Mouse (Mus musculus): ENCODE data around the gene Zpr1.
A peak's percentile ranks its signal among the peaks of the same experiment; 100 is the strongest.
"Not testable (repeated sequence)": the region's sequence is repeated elsewhere in the genome, so short reads cannot be mapped to it uniquely, and the experiment has no call there.

Zpr1 gene

DNA sequence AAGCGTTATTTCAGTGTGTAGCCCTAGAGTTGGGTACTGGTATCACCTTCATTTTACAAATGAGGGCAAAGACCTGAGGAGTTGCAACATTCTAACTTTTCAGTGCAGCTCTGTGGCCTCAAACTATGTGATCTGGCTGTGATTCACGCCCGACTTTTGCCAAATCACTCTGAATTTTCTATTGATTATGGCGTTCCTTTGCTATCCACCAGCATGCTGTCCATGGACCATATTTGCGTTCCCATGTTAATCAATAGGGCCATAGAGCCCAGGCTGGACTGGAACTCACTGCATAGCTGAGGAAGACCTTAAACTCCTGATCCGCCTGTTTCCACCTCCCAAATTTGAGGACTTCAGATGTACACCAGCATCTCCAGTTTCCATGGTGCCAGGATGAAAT lies 13.8 kb upstream of the Zpr1 start:
- no peak for DNase-seq (ENCODE audit: low read depth, low spot score)

DNA sequence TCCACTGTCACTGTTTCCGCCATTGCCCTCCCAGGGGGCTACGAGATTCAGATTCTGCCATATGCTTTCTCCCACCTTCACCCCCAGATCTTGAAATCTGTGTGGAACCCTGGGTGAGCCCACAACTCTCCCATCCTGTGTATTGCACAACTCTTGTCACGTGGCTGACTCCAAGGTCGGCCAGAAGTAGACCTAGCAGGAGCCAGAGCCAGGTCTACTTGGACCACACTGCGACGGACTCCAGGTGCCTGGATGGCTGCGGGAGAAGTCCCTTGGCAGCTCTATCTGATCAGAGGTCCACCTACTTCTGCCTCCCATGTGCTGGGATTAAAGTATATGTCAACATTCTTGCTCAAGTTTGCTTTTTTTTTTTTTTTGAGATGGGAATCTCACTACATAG lies 11.7 kb upstream of the Zpr1 start:
- no peak for DNase-seq (ENCODE audit: low read depth, low spot score)

- DNase-seq (ENCODE audit: low read depth, low spot score): no peak
Measured at GRCm38 (mm10) chr9:46268343-46268873, 4.5 kb upstream of the Zpr1 start, which contains the start of gene Apoa5. TSS of gene Apoa5 (plus strand) at chr9:46268633.

DNA sequence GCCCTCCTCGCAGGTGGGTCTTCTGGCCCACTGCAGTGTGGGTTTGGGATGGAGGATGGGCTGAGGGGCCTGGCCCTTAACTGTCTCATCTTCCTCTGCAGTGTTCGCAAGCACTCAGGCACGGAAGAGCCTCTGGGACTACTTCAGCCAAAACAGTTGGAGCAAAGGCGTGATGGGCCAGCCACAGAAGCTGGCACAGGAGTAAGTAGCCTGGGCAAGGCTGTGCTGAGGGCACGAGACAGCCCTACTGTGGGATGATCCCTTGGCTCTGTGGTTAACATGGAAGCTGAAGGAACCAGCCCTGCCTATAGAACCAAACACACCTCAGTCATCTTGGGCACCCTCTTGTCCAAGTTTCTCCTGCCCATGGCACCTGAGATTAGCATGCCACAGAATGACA lies 3.7 kb upstream of the Zpr1 start:
- DNase-seq (ENCODE audit: low read depth, low spot score): no peak

- DNase-seq (ENCODE audit: low read depth, low spot score): no peak
Measured at GRCm38 (mm10) chr9:46270782-46271181, 2.1 kb upstream of the Zpr1 start.

GRCm38 (mm10) chr9:46272070-46272469 lies 794 bp upstream of the Zpr1 start:
- no peak for DNase-seq (ENCODE audit: low read depth, low spot score)

GRCm38 (mm10) chr9:46274494-46274893 lies 1.6 kb downstream of the Zpr1 start:
- DNase-seq (ENCODE audit: low read depth, low spot score): no peak

- peak; percentile 80 for DNase-seq (ENCODE audit: low read depth, low spot score)
Measured at GRCm38 (mm10) chr9:46282631-46283436, 10.0 kb downstream of the Zpr1 start, which contains the start of gene Bud13. TSS of gene Bud13 (plus strand) at chr9:46283008.

GRCm38 (mm10) chr9:46298381-46298780 lies 25.5 kb downstream of the Zpr1 start:
- DNase-seq (ENCODE audit: low read depth, low spot score): no peak

DNA sequence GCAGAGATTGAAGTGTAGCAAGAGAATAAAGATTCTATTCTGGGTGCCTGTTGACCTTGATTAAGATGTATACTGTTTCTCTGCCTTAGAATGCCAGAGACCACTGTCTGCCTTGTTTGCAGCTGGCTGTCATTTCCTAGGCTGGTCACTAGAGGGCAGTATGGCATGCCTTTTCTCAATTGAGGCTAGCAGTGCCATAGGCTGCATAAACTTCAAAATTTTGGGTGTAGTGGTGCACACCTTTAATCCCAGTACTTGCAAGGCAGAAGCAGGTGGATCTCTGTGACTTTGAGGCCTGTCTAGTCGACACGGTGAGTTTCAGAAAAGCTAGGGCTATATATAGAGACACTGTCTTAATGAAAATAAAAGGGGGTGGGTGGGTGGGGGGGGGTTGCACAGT lies 29.3 kb downstream of the Zpr1 start:
- no peak for DNase-seq (ENCODE audit: low read depth, low spot score)

DNA sequence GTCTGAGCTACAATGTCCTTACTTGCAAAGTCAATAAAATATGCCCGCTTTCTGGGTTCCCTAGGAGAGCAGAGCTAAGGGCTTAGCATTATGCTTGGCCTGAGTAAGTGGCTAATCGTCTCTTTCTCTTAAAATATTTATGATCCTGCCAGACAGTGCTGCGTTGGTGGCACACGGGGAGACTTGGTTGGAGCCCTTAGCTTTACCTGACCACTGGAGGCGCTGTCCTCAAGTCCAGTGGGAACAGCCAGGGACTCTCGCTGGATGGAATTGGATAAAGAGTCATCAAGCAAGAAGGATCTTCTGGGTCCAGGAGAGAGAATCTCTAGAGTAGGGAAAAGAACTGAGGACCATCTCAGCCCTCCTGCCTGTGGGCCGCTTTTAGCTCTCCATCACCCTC lies 36.3 kb downstream of the Zpr1 start:
- DNase-seq (ENCODE audit: low read depth, low spot score): no peak

DNA sequence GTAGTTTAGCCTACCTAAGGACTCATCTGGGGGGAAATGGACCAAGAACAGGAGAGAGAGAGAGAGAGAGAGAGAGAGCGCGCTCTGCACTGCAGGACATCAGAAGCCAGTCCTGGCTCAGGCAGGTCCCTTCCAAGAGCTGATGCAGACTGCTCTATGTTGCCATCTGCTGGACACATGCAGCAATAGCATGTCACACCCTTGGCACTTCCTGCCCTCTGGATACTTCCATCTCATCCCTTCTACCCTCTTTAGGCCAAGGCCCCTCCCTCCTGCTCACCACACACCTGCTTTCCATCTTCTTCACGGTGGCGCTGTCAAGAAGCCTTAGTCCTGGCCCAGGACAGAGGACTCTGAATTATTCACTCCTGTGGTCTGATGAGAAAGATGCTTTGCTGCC lies 41.6 kb downstream of the Zpr1 start:
- DNase-seq (ENCODE audit: low read depth, low spot score): no peak

DNA sequence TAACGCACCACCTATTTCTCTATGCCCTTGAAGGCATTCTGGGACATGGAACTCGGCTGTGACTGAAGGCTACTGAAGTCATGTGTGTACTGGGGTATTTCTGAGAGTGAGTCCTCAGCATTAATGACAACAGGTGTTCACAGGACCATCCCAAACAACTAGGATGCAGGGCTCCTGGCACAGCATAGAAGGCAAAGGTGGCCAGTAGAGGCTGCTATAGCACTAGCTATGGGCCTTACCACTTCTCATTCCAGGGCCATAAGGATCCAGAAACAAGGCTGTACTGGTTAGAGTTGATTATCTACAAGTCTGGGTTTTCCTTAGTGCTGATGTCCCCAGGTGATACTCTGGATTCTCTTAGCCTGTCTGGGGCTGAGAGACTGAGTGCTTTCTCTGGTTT lies 42.1 kb downstream of the Zpr1 start:
- no peak for DNase-seq (ENCODE audit: low read depth, low spot score)

GRCm38 (mm10) chr9:46315807-46316365 lies 43.0 kb downstream of the Zpr1 start:
- no peak for DNase-seq (ENCODE audit: low read depth, low spot score)

- no peak for DNase-seq (ENCODE audit: low read depth, low spot score)
Measured at GRCm38 (mm10) chr9:46316388-46316787, 43.5 kb downstream of the Zpr1 start.

DNA sequence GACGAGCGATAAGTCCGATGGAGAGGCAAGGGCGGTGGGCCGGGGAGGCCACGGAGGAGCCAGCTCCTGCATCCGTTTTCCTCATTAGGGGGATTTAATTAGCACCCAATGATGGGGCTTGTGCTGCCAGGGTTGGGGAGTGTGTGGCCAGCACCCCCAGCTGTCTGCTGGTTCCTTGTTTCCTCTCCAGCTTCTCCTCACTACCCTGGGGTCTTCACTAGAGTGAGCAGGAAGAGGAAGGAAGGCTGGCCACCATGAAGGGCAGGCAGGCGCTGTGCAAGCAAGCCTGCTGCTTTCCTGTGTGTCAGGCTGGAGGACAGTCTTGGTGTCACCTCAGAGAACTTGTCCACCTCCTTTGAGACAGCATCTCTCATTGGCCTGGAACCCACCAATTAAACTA lies 44.0 kb downstream of the Zpr1 start:
- DNase-seq (ENCODE audit: low read depth, low spot score): no peak

DNA sequence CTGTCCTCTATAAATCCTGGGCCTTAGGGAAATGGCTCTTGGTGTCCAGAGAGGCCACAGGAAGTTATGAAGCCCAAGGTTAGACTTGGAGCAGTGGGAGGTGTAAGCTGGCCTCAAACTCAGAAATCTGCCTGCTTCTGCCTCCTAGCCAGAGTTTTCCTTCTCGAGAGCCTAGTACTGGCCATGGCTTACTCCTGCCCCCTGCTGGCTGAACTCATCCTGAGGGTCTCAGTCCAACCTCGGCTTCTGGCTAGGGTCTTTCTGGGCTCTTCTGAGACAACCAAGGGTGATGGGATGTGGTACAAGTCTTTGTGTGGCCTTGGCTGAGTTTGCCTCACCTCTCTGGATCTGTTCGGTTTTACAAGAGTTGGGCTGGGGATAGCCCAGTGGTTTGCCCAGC lies 45.1 kb downstream of the Zpr1 start:
- DNase-seq (ENCODE audit: low read depth, low spot score): no peak

DNA sequence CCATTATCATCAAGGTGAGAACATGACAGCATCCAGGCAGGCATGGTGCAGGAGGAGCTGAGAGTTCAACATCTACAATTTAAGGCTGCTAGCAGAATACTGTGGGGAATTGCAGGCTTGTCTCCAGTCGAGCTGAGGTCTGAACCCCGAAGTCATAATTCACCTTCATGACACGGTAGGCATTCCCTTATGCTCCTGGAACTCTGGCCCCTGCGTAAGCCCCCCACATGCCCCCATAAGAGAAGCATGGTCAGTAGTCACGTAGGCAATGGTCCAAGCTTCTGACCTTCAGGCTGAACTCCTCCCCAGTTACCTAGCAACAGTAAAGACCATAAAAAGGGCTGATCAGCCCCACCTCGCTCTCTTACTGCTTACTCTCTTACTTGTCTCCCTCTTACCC lies 47.0 kb downstream of the Zpr1 start, which contains the start of gene 4931429L15Rik:
Gene 4931429L15Rik (minus strand): TSS at position 101 of the 400 bp plus-strand sequence.
- not testable (repeated sequence) for DNase-seq (ENCODE audit: low read depth, low spot score)

- no peak for DNase-seq (ENCODE audit: low read depth, low spot score)
Measured at GRCm38 (mm10) chr9:46320461-46320860, 47.6 kb downstream of the Zpr1 start.

DNA sequence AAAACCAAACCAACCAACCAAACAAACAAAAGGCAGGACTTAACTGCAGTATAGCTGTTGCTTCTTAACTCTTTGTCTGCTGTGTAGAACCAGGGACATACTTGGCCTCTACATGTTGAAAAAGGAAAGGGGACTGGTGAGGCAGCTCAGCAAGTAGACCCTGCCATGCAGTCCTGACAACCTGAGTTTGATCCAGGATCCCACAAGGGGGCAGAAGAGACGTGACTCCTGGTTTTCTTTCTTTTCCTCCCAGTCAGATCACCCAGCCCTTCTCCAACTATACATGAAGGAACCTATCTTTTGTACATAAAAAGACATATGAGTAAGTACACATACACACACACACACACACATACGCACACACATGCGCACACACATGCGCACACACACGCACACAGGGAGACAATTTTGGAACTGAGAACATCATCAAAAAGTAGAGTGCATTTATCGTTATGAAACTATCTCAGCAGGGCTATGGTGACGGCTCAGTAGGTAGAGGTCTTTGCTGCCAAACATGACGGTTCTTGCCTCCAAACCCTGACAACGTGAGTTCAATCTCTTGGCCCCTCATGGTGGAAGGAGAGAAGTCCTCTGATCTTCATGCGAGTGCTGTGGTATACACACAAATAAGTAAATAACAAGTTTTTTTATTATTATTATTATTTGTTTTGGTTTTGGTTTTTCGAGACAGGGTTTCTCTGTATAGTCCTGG lies 54.0 kb downstream of the Zpr1 start:
- DNase-seq (ENCODE audit: low read depth, low spot score): no peak

GRCm38 (mm10) chr9:46327706-46328571 lies 55.1 kb downstream of the Zpr1 start:
- DNase-seq (ENCODE audit: low read depth, low spot score): no peak

Data from WW6 (cell line).